Mouse (Mus musculus) thymus, adult 2 months (tissue): ENCODE measurements around the gene Gm45021. TPM values are rescaled to one million over a fixed set of nuclear protein-coding genes. Genes with fewer than 3 reads are reported as not detected.

Experiments used
- DNase-seq: peaks from one replicate; pipeline ENCODE4 v3.0.0; 2021
- H3K27ac ChIP-seq: fragments of 200-500 bp; 2 replicates; pipeline ENCODE4 v1.5.1; 2012; ENCODE audit warnings: low read length, control low read depth; ENCODE audit not compliant: control insufficient read depth, insufficient read depth
- H3K27me3 ChIP-seq: fragments of 200-500 bp; 2 replicates; pipeline ENCODE4 v1.6.1; 2012; ENCODE audit warnings: mild to moderate bottlenecking, low read length, moderate library complexity, mixed read lengths; ENCODE audit not compliant: control insufficient read depth, insufficient read depth
- H3K36me3 ChIP-seq: fragments of 200-500 bp; 2 replicates; pipeline ENCODE4 v1.6.1; 2012; ENCODE audit warnings: mild to moderate bottlenecking, low read length, moderate library complexity; ENCODE audit not compliant: control insufficient read depth, insufficient read depth
- H3K4me1 ChIP-seq: fragments of 200-500 bp; replicated peaks from 2 replicates; pipeline ENCODE4 v1.6.1; 2012; ENCODE audit warnings: low read length; ENCODE audit not compliant: control insufficient read depth, insufficient read depth
- H3K4me3 ChIP-seq: fragments of 200-500 bp; 2 replicates; pipeline ENCODE4 v1.5.1; 2012; ENCODE audit warnings: mild to moderate bottlenecking, low read length, control low read depth, moderate library complexity; ENCODE audit not compliant: control insufficient read depth, insufficient read depth
- CTCF ChIP-seq: fragments of 200-500 bp; IDR thresholded peaks from 2 replicates; pipeline ENCODE4 v1.5.1; 2012; ENCODE audit warnings: mild to moderate bottlenecking, control low read depth, low read length, moderate library complexity, borderline replicate concordance; ENCODE audit not compliant: control insufficient read depth, poor library complexity, insufficient read depth; ENCODE audit errors: extremely low read depth
- POLR2A ChIP-seq: fragments of 200-500 bp; IDR thresholded peaks from 2 replicates; pipeline ENCODE4 v1.6.1; 2012; ENCODE audit warnings: mild to moderate bottlenecking, low read length, control low read depth, moderate library complexity; ENCODE audit not compliant: control insufficient read depth, poor library complexity, insufficient read depth; ENCODE audit errors: extremely low read depth
- WGBS: fragments of 180-500 bp; shearing (Covaris S2); methylation state at CpG from one replicate; pipeline ENCODE4 v1.1.7; 2018; 5-methylcytosine and 5-hydroxymethylcytosine counted together
- polyA plus RNA-seq: library from polyadenylated mRNA; depleted of rRNA; stranded (reverse); fragments of >200 nt; gene quantifications from 2 replicates; pipeline ENCODE4 v1.2.3, GENCODE M21; 2012

The Gm45021 gene
- polyA plus RNA-seq, 1 experiment = not detected

GRCm38 (mm10) chr6:48591871-48592270 is 2.5 kb downstream of the Gm45021 start:
- no peaks in the 10 kb centered on the region for H3K36me3 ChIP-seq
- H3K27ac ChIP-seq = no peak overlapping the region
- 68% methylated on average over 6 of the region's 6 CpGs for WGBS
- H3K27me3 ChIP-seq = no peaks in the 10 kb centered on the region
- peaks cover 26% of the 10 kb centered on the region for H3K4me1 ChIP-seq
- DNase-seq = no peak
- no peak overlapping the region for H3K4me3 ChIP-seq
- TF ChIP-seq POLR2A (no peak), CTCF (no peak)

GRCm38 (mm10) chr6:48593158-48594042 is 4.0 kb downstream of the Gm45021 start, which contains the start of the genes Repin1 and Gm44965:
Repin1 (plus strand) TSS chr6:48593883.
Gm44965 (plus strand) TSS chr6:48593941.
- Histone ChIP-seq H3K4me1 (peaks cover 26% of the 10 kb centered on the region), H3K27me3 (no peaks in the 10 kb centered on the region), H3K36me3 (no peaks in the 10 kb centered on the region), H3K27ac (no peak within 1 kb of the TSS), H3K4me3 (peak within 1 kb of the TSS; percentile 70)
- DNase-seq = peak; percentile 72
- 2% methylated on average over 45 of the region's 45 CpGs for WGBS
- 0 out of 2 replicates have a peak, but pooled peaks have one; percentile 38 for TF ChIP-seq POLR2A
- TF ChIP-seq CTCF = no peak

DNA sequence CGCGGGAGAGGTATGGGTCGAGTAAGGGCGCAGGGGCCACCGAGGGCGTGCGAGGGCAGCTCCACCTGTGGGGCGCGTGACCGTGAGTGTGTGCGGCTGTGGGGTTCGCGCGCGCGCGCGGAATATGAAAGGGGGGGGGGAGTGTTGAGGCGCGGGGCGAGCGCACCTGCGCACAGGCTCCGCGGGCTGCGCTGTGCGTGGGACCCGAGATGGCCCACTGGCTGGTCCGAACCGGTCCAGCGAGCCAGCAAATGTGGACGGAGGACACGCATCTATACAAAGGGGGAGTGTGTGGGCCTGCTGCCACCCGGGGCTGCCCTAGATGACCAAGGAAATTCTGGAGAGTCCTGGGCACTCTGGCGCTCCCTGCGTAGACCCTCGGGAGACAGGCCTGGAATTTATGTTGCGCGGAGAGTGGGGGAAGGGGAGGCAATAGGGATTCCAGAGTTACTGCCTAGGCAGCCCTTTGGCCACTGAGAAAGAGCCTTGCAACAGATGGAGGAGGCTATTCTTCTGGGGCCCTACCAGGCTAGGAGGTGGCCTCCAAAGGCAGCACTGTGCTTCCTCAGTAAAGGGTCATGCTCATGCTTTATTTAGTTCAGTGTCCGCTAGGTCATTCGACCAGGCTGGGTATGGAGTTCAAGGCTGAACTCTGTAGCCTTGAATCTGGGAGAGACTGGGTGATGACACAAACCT is 4.8 kb downstream of the Gm45021 start:
- Histone ChIP-seq H3K27ac (no peak overlapping the region), H3K27me3 (no peaks in the 10 kb centered on the region), H3K4me1 (peaks cover 23% of the 10 kb centered on the region), H3K36me3 (no peaks in the 10 kb centered on the region), H3K4me3 (peak overlapping the region; percentile 70)
- TF ChIP-seq POLR2A = no peak; the same call in 1 of the 2 replicates
- no peak for TF ChIP-seq CTCF
- WGBS = 1% methylated on average over 41 of the region's 41 CpGs
- DNase-seq = no peak

GRCm38 (mm10) chr6:48595278-48595677 is 5.9 kb downstream of the Gm45021 start:
- Histone ChIP-seq H3K27ac (no peak overlapping the region), H3K36me3 (no peaks in the 10 kb centered on the region), H3K27me3 (no peaks in the 10 kb centered on the region), H3K4me3 (no peak overlapping the region), H3K4me1 (peaks cover 19% of the 10 kb centered on the region)
- DNase-seq = no peak
- WGBS = 39% methylated on average over 1 of the region's 1 CpGs
- TF ChIP-seq CTCF (no peak), POLR2A (no peak)

DNA sequence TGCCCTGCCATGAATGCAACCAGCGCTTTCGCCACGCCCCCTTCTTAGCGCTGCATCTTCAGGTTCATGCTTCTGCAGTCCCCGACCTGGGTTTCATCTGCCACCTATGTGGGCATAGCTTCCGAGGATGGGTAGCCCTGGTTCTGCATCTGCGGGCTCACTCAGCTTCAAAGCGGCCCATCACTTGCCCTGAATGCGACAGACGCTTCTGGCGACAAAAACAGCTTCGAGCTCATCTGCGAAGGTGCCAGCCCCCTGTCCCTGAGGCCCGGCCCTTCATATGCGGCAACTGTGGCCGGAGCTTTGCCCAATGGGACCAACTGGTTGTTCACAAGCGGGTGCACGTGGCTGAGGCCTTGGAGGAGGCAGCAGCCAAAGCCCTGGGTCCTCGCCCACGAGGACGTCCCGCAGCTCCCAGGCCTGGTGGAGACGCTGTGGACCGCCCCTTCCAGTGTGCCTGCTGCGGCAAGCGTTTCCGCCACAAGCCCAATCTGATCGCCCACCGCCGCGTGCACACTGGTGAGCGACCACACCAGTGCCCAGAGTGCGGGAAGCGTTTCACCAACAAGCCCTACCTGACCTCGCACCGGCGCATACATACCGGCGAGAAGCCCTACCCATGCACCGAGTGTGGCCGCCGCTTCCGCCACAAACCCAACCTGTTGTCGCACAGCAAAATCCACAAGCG is 7.3 kb downstream of the Gm45021 start:
- Histone ChIP-seq H3K27ac (no peak overlapping the region), H3K36me3 (no peaks in the 10 kb centered on the region), H3K4me1 (peaks cover 21% of the 10 kb centered on the region), H3K27me3 (no peaks in the 10 kb centered on the region), H3K4me3 (no peak overlapping the region)
- no peak for DNase-seq
- no peak for TF ChIP-seq CTCF
- TF ChIP-seq POLR2A = no peak
- 97% methylated on average over 45 of the region's 45 CpGs for WGBS

DNA sequence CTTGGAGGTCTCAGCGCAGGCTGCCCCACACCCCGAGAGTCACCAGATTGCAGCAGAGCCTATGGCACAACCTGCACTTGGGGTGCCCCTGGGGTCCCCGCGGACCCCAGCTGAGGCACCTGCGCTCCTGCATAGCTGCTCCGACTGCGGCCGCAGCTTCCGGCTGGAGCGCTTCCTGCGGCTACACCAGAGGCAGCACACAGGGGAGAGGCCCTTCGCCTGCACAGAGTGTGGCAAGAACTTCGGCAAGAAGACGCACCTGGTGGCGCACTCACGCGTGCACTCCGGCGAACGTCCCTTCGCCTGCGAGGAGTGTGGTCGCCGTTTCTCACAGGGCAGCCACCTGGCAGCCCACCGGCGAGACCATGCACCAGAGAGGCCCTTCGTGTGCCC is 7.8 kb downstream of the Gm45021 start:
- Histone ChIP-seq H3K4me1 (peaks cover 22% of the 10 kb centered on the region), H3K4me3 (no peak overlapping the region), H3K36me3 (no peaks in the 10 kb centered on the region), H3K27me3 (no peaks in the 10 kb centered on the region), H3K27ac (no peak overlapping the region)
- DNase-seq = no peak
- TF ChIP-seq CTCF (no peak), POLR2A (no peak)
- 98% methylated on average over 27 of the region's 27 CpGs for WGBS
